Mouse (Mus musculus): Measurements from ENCODE around the gene Gm3233.
"Not testable (repeated sequence)": the region's sequence is repeated elsewhere in the genome, so short reads cannot be mapped to it uniquely, and the experiment has no call there.

Gm3233 gene

DNA sequence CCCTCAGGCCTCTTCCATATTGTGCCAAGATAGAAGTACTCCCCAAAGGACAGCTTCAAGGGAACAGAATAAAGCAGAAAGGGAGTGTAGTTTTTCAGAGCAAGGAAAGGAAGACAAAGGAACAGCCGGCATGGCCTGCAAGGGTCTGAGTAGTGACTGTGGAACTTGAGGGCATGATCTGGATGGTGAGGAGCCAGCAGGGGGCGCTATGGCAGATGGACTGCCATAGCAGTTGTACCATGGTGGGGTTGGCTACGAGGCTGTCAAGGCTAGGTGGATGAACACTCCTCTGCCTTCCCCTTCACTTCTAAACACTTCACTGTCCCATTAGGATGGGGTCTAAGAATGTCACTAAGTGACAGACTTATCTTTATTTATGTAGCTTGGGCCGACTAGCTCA, 30.2 kb downstream of the Gm3233 start:
- peak; percentile 24 for DNase-seq (ENCODE audit: extremely low read depth, low read depth)

DNA sequence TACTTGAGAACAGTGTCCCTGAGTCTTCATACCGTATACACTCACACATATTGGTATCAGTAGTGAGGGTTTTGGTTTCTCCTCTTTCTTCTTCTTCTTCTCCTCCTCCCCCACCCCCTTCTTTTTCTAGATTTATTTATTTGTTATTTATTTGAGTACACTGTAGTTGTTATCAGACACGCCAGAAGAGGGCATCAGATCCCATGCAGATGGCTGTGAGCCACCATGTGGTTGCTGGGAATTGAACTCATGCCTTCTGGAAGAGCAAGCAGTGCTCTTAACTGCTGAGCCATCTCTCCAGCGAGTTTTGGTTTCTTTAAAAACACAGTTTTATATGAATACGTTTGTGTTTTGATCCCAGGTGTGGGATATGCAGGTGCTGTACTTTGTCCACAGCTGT, 31.2 kb downstream of the Gm3233 start:
- no peak for DNase-seq (ENCODE audit: extremely low read depth, low read depth)

- DNase-seq (ENCODE audit: extremely low read depth, low read depth): no peak
These were observed 33.3 kb downstream of the Gm3233 start, which contains the start of gene Gm10100 for GRCm38 (mm10) chr10:77726186-77726585. Gene Gm10100 (plus strand): TSS chr10:77726486.

DNA sequence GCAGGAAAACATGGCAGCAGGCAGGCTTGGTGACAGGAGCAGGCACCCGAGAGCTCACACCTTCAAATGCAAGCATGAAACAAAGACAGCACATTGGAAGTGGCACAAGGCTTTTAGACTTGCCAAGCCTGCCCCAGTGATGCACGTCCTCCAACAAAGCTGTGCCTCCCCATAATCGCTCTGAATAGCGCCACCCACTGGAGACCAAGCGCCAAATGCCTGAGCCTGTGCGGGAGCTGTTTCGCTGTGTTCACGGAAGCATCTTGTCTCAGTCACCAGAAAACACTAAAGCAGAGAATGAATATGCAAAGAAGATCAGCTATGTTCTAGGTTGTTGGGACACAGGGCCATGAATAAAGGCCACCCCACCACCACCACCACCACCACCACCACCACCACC, 34.6 kb downstream of the Gm3233 start:
- no peak for DNase-seq (ENCODE audit: extremely low read depth, low read depth)

DNA sequence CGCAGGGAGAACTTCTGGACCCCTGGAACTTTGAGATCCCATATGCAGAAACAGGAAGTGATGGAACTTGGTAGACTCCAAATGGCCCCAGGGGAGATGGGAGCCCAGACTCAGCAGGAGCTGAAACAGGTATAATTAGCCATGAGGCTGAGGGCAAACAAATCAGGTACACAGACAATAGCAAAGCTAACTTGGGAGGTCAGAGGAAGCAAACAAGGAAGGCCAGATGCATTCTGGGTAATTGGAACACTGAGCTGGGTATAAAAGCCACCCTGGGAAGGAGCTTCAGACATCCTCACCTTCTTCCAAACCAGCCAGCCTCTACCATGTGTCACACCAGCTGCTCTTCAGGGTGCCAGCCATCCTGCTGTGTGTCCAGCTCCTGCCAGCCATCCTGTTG, 39.2 kb downstream of the Gm3233 start, which contains the start of gene Krtap12-1:
Krtap12-1 (plus strand) TSS at position 301 of the 400 bp plus-strand sequence.
- DNase-seq (ENCODE audit: extremely low read depth, low read depth): not testable (repeated sequence)

DNA sequence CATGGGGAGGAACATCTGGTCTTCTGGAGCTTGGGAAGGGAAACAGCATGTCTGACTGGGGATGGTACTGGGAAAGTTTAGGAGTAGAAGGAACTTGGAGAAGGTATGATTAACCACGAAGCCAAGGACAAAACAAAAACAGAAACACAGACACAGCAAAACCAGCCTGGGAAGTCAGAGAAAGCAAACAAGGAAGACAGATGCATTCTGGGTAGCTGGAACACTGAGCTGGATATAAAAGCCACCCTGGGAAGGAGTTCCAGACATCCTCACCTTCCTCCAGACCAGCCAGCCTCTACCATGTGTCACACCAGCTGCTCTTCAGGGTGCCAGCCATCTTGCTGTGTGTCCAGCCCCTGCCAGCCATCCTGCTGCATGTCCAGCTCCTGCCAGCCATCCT, 44.0 kb downstream of the Gm3233 start, which contains the start of gene Gm10142:
Gm10142 (plus strand) TSS at position 301 of the 400 bp plus-strand sequence.
- DNase-seq (ENCODE audit: extremely low read depth, low read depth): no peak

- peak; percentile 77 for DNase-seq (ENCODE audit: extremely low read depth, low read depth)
These were observed 45.7 kb downstream of the Gm3233 start for GRCm38 (mm10) chr10:77713734-77714133.

DNA sequence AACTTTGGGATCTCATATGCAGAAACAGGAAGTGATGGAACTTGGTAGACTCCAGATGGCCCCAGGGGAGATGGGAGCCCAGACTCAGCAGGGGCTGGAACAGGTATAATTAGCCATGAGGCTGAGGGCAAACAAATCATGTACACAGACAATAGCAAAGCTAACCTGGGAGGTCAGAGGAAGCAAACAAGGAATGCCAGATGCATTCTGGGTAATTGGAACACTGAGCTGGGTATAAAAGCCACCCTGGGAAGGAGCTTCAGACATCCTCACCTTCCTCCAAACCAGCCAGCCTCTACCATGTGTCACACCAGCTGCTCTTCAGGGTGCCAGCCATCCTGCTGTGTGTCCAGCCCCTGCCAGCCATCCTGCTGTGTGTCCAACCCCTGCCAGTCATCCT, 48.3 kb downstream of the Gm3233 start, which contains the start of gene Gm10024:
Gm10024 (plus strand) TSS at position 301 of the 400 bp plus-strand sequence.
- DNase-seq (ENCODE audit: extremely low read depth, low read depth): not testable (repeated sequence)

GRCm38 (mm10) chr10:77709831-77710230, 49.7 kb downstream of the Gm3233 start:
- no peak for DNase-seq (ENCODE audit: extremely low read depth, low read depth)

Measured in MEL-GATA-1-ER (cell line).